Mouse (Mus musculus) forebrain, embryonic 10.5 days (tissue): ENCODE measurements around the gene Gm49388. TPM values are rescaled to one million over a fixed set of nuclear protein-coding genes. Genes with fewer than 3 reads are reported as not detected.
"Not testable (repeated sequence)": the region's sequence is repeated elsewhere in the genome, so short reads cannot be mapped to it uniquely, and the experiment has no call there.

ENCODE experiments used
- DNase-seq: peaks from one replicate; pipeline ENCODE4 v3.0.0-alpha.2; 2017; ENCODE audit warnings: low spot score; ENCODE audit errors: extremely low spot score
- H3K27ac ChIP-seq: fragments of 300-500 bp; sonication (generic); 2 replicates; pipeline ENCODE4 v1.5.1; 2016; ENCODE audit warnings: mild to moderate bottlenecking
- H3K27me3 ChIP-seq: fragments of 300-500 bp; sonication (generic); 2 replicates; pipeline ENCODE4 v1.6.1; 2016; ENCODE audit warnings: mild to moderate bottlenecking; ENCODE audit not compliant: poor library complexity, severe bottlenecking
- H3K36me3 ChIP-seq: fragments of 300-500 bp; sonication (generic); replicated peaks from 2 replicates; pipeline ENCODE4 v1.6.1; 2016; ENCODE audit warnings: mild to moderate bottlenecking, moderate library complexity
- H3K4me1 ChIP-seq: fragments of 300-500 bp; sonication (generic); 2 replicates; pipeline ENCODE4 v1.6.1; 2016
- H3K4me3 ChIP-seq: fragments of 300-500 bp; sonication (generic); 2 replicates; pipeline ENCODE4 v1.5.1; 2016; ENCODE audit warnings: mild to moderate bottlenecking, moderate library complexity
- H3K9me3 ChIP-seq: fragments of 300-500 bp; sonication (generic); 2 replicates; pipeline ENCODE4 v1.6.1; 2016; ENCODE audit warnings: mild to moderate bottlenecking, moderate library complexity
- WGBS: fragments of 180-500 bp; shearing (Covaris S2); methylation state at CpG from one replicate; pipeline ENCODE4 v1.1.7; 2016; 5-methylcytosine and 5-hydroxymethylcytosine counted together
- polyA plus RNA-seq: library from polyadenylated mRNA; unstranded; fragments of >200 nt; fragmentation: Nextera tagmentation; extraction: Ambion mirVana; gene quantifications from 2 replicates; pipeline ENCODE4 v1.2.1, GENCODE M21; 2016

The Gm49388 gene
- polyA plus RNA-seq, 1 experiment from 2014 or later = not detected

GRCm38 (mm10) chr7:127815954-127816821, 30.8 kb downstream of the Gm49388 start:
- no peaks in the 10 kb centered on the region for H3K9me3 ChIP-seq
- peaks cover 42% of the 10 kb centered on the region for H3K36me3 ChIP-seq
- 77% methylated on average over 15 of the region's 15 CpGs for WGBS
- H3K27ac ChIP-seq = 0 out of 2 replicates have a peak overlapping the region, but pooled peaks have one; percentile 44
- DNase-seq = no peak
- H3K4me3 ChIP-seq = no peak overlapping the region
- H3K4me1 ChIP-seq = peaks cover 14% of the 10 kb centered on the region
- no peaks in the 10 kb centered on the region for H3K27me3 ChIP-seq

GRCm38 (mm10) chr7:127817053-127817452, 31.6 kb downstream of the Gm49388 start:
- Histone ChIP-seq H3K36me3 (peaks cover 35% of the 10 kb centered on the region), H3K9me3 (no peaks in the 10 kb centered on the region), H3K27me3 (no peaks in the 10 kb centered on the region), H3K4me3 (no peak overlapping the region), H3K4me1 (peaks cover 22% of the 10 kb centered on the region), H3K27ac (no peak overlapping the region)
- no peak for DNase-seq
- 88% methylated on average over 7 of the region's 7 CpGs for WGBS

- Histone ChIP-seq H3K4me1 (peaks cover 26% of the 10 kb centered on the region), H3K27ac (no peak overlapping the region), H3K4me3 (no peak overlapping the region), H3K27me3 (no peaks in the 10 kb centered on the region), H3K9me3 (no peaks in the 10 kb centered on the region), H3K36me3 (peaks cover 30% of the 10 kb centered on the region)
- DNase-seq = no peak
- 92% methylated on average over 5 of the region's 5 CpGs for WGBS
Observed at GRCm38 (mm10) chr7:127817776-127818175, 32.4 kb downstream of the Gm49388 start.

GRCm38 (mm10) chr7:127820836-127821509, 35.6 kb downstream of the Gm49388 start:
- DNase-seq = no peak
- Histone ChIP-seq H3K36me3 (peaks cover 6% of the 10 kb centered on the region; the same call in 1 of the 2 replicates), H3K9me3 (no peaks in the 10 kb centered on the region), H3K4me3 (no peak overlapping the region), H3K27me3 (no peaks in the 10 kb centered on the region), H3K4me1 (peaks cover 49% of the 10 kb centered on the region), H3K27ac (0 out of 2 replicates have a peak overlapping the region, but pooled peaks have one; percentile 4)
- WGBS = 76% methylated on average over 13 of the region's 13 CpGs

- Histone ChIP-seq H3K4me3 (no peak overlapping the region), H3K4me1 (peaks cover 44% of the 10 kb centered on the region), H3K27ac (no peak overlapping the region), H3K36me3 (peaks cover 5% of the 10 kb centered on the region; the same call in 1 of the 2 replicates), H3K9me3 (no peaks in the 10 kb centered on the region), H3K27me3 (no peaks in the 10 kb centered on the region)
- no peak for DNase-seq
- WGBS = 92% methylated on average over 3 of the region's 3 CpGs
Observed at GRCm38 (mm10) chr7:127822494-127822893, 37.1 kb downstream of the Gm49388 start.

- H3K27me3 ChIP-seq = no peaks in the 10 kb centered on the region
- H3K27ac ChIP-seq = peak overlapping the region; percentile 93
- no peak for DNase-seq
- H3K4me1 ChIP-seq = peaks cover 44% of the 10 kb centered on the region
- peak overlapping the region; percentile 87 for H3K4me3 ChIP-seq
- H3K9me3 ChIP-seq = no peaks in the 10 kb centered on the region
- H3K36me3 ChIP-seq = no peaks in the 10 kb centered on the region
- 68% methylated on average over 11 of the region's 11 CpGs for WGBS
Observed at GRCm38 (mm10) chr7:127823236-127824171, 38.1 kb downstream of the Gm49388 start.

- H3K4me3 ChIP-seq = peak within 1 kb of the TSS; percentile 87
- H3K36me3 ChIP-seq = no peaks in the 10 kb centered on the region
- H3K9me3 ChIP-seq = no peaks in the 10 kb centered on the region
- H3K4me1 ChIP-seq = peaks cover 44% of the 10 kb centered on the region
- no peaks in the 10 kb centered on the region for H3K27me3 ChIP-seq
- DNase-seq = peak; percentile 66
- H3K27ac ChIP-seq = peak within 1 kb of the TSS; percentile 93
- WGBS = 4% methylated on average over 34 of the region's 38 CpGs
Observed at GRCm38 (mm10) chr7:127824176-127824871, 38.9 kb downstream of the Gm49388 start, which contains the start of the genes Stx4a and Stx1b. Gene Stx4a (plus strand): TSS chr7:127824294. Gene Stx1b (minus strand): TSS chr7:127824549.

GRCm38 (mm10) chr7:127835550-127835949, 50.1 kb downstream of the Gm49388 start:
- H3K27ac ChIP-seq = no peak overlapping the region
- no peak overlapping the region for H3K4me3 ChIP-seq
- H3K36me3 ChIP-seq = no peaks in the 10 kb centered on the region
- H3K27me3 ChIP-seq = 0 out of 2 replicates have a peak, but pooled peaks cover 11% of the 10 kb centered on the region
- DNase-seq = no peak
- 83% methylated on average over 2 of the region's 2 CpGs for WGBS
- H3K4me1 ChIP-seq = no peaks in the 10 kb centered on the region
- no peaks in the 10 kb centered on the region for H3K9me3 ChIP-seq

- Histone ChIP-seq H3K27ac (no peak overlapping the region), H3K4me3 (no peak overlapping the region), H3K4me1 (peaks cover 15% of the 10 kb centered on the region), H3K9me3 (no peaks in the 10 kb centered on the region), H3K36me3 (no peaks in the 10 kb centered on the region), H3K27me3 (0 out of 2 replicates have a peak, but pooled peaks cover 12% of the 10 kb centered on the region)
- 96% methylated on average over 5 of the region's 5 CpGs for WGBS
- DNase-seq = no peak
Observed at GRCm38 (mm10) chr7:127837473-127837872, 52.1 kb downstream of the Gm49388 start.

- H3K4me3 ChIP-seq, H3K36me3 ChIP-seq, DNase-seq, H3K9me3 ChIP-seq, H3K27ac ChIP-seq: not testable (repeated sequence)
- Histone ChIP-seq H3K4me1 (peaks cover 19% of the 10 kb centered on the region), H3K27me3 (0 out of 2 replicates have a peak, but pooled peaks cover 12% of the 10 kb centered on the region)
- WGBS = 86% methylated on average over 4 of the region's 4 CpGs
Observed at GRCm38 (mm10) chr7:127837878-127838277, 52.5 kb downstream of the Gm49388 start.

GRCm38 (mm10) chr7:127840031-127840430, 54.6 kb downstream of the Gm49388 start:
- 80% methylated on average over 2 of the region's 2 CpGs for WGBS

More at GRCm38 (mm10) chr7:127840031-127840430, 54.6 kb downstream of the Gm49388 start:
- H3K9me3 ChIP-seq, DNase-seq, H3K4me3 ChIP-seq, H3K27ac ChIP-seq: not testable (repeated sequence)
- Histone ChIP-seq H3K36me3 (peaks cover 13% of the 10 kb centered on the region), H3K27me3 (0 out of 2 replicates have a peak, but pooled peaks cover 12% of the 10 kb centered on the region), H3K4me1 (peaks cover 19% of the 10 kb centered on the region)
